Mouse (Mus musculus) midbrain, postnatal 0 days (tissue): ENCODE measurements around the gene Cnmd. TPM values are rescaled to one million over a fixed set of nuclear protein-coding genes. Genes with fewer than 3 reads are reported as not detected.
A peak's percentile ranks its signal among the peaks of the same experiment; 100 is the strongest.

Source experiments
- ATAC-seq: fragments of 200-750 bp; cut with Nextera tagmentation; 2 replicates; pipeline ENCODE4 v1.8.0; 2017; ENCODE audit warnings: moderate number of reproducible peaks, mild to moderate bottlenecking, moderate TSS enrichment, moderate library complexity; ENCODE audit not compliant: low FRiP score
- DNase-seq: peaks from one replicate; pipeline ENCODE4 v3.0.0-alpha.2; 2015; ENCODE audit warnings: low spot score
- H3K27ac ChIP-seq: fragments of 300-500 bp; sonication (generic); 2 replicates; pipeline ENCODE4 v1.5.1; 2014; ENCODE audit warnings: low read depth, mild to moderate bottlenecking, low read length, mixed read lengths
- H3K27me3 ChIP-seq: fragments of 300-500 bp; sonication (generic); 2 replicates; pipeline ENCODE4 v1.6.1; 2014; ENCODE audit warnings: low read length, control low read depth, mixed read lengths; ENCODE audit not compliant: insufficient read depth
- H3K36me3 ChIP-seq: fragments of 300-500 bp; sonication (generic); 2 replicates; pipeline ENCODE4 v1.6.1; 2014; ENCODE audit warnings: low read length, control low read depth, mixed read lengths; ENCODE audit not compliant: insufficient read depth
- H3K4me1 ChIP-seq: fragments of 300-500 bp; sonication (generic); 2 replicates; pipeline ENCODE4 v1.6.1; 2014; ENCODE audit warnings: mild to moderate bottlenecking, control low read depth, antibody characterized with exemption, low read length, mixed read lengths; ENCODE audit not compliant: insufficient read depth
- H3K4me2 ChIP-seq: fragments of 300-500 bp; sonication (generic); 2 replicates; pipeline ENCODE4 v1.6.1; 2014; ENCODE audit warnings: low read depth, mild to moderate bottlenecking, low read length, mixed read lengths; ENCODE audit not compliant: poor library complexity, severe bottlenecking
- H3K4me3 ChIP-seq: fragments of 300-500 bp; sonication (generic); 2 replicates; pipeline ENCODE4 v1.5.1; 2014; ENCODE audit warnings: low read depth, mild to moderate bottlenecking, low read length, moderate library complexity
- H3K9ac ChIP-seq: fragments of 300-500 bp; sonication (generic); replicated peaks from 2 replicates; pipeline ENCODE4 v1.6.1; 2014; ENCODE audit warnings: mild to moderate bottlenecking, low read length, moderate library complexity, mixed read lengths; ENCODE audit not compliant: poor library complexity, severe bottlenecking
- H3K9me3 ChIP-seq: fragments of 300-500 bp; sonication (generic); 2 replicates; pipeline ENCODE4 v1.6.1; 2016; ENCODE audit warnings: low read length, control low read depth
- CTCF ChIP-seq: IDR thresholded peaks from 2 replicates; pipeline ENCODE4 v1.5.1; 2016; ENCODE audit warnings: antibody characterized with exemption, mild to moderate bottlenecking
- WGBS: fragments of 180-500 bp; shearing (Covaris S2); extraction: QIAGEN DNeasy Blood & Tissue Kit; methylation state at CpG from one replicate; pipeline ENCODE4 v1.1.7; 2014; 5-methylcytosine and 5-hydroxymethylcytosine counted together
- polyA plus RNA-seq: library from polyadenylated mRNA; unstranded; fragments of >200 nt; fragmentation: Nextera tagmentation; extraction: Ambion mirVana; gene quantifications from 2 replicates; pipeline ENCODE4 v1.2.1, GENCODE M21; 2015
- total RNA-seq: library from RNA; depleted of rRNA; stranded (reverse); fragments of >200 nt; gene quantifications from 2 replicates; pipeline ENCODE4 v1.2.3, GENCODE M21; 2014; rRNA removed

Gene Cnmd
- total RNA-seq (2.0 and 3.1 TPM in 2 replicates), polyA plus RNA-seq (4.0 and 4.3 TPM in 2 replicates)

- no peak for TF ChIP-seq CTCF
- Histone ChIP-seq H3K4me1 (no peaks in the 10 kb centered on the region), H3K4me3 (0 out of 2 replicates have a peak within 1 kb of the TSS, but pooled peaks have one; percentile 6), H3K27ac (no peak within 1 kb of the TSS), H3K27me3 (no peaks in the 10 kb centered on the region), H3K4me2 (peak within 1 kb of the TSS; percentile 35), H3K9me3 (no peaks in the 10 kb centered on the region), H3K36me3 (no peaks in the 10 kb centered on the region), H3K9ac (no peak within 1 kb of the TSS)
- DNase-seq: no peak
- WGBS: 75% methylated on average over 4 of the region's 4 CpGs
- ATAC-seq: 0 out of 2 replicates have a peak, but pooled peaks have one; percentile 24
Observed at GRCm38 (mm10) chr14:79662001-79662400, at the start of gene Cnmd. Gene Cnmd (minus strand): TSS chr14:79662170.

DNA sequence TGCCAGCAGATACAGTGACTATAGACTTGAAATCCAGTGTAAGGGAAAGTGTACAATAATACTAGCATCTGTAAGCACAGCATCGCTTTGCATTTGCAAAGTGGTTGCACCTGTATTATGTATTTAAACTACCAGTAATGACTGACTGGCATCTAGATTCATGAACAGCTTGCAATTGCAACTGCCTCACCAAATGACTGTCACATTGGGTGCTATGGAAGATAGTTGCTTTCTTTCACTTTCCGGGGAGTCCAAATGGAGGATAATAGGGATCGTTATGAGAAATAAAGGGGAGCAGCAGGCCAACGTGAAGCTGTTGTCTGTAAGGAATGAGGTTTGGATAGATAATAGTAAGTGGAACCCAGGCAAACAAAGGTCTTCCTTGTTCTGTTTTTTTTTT is 49.3 kb upstream of the Cnmd start:
- DNase-seq: no peak
- Histone ChIP-seq H3K4me1 (no peaks in the 10 kb centered on the region; the same call in 1 of the 2 replicates), H3K27ac (no peak overlapping the region), H3K9ac (no peak overlapping the region), H3K27me3 (no peaks in the 10 kb centered on the region), H3K36me3 (no peaks in the 10 kb centered on the region), H3K4me3 (no peak overlapping the region), H3K9me3 (no peaks in the 10 kb centered on the region), H3K4me2 (no peak overlapping the region)
- WGBS: 72% methylated on average over 4 of the region's 4 CpGs
- TF ChIP-seq CTCF: no peak
- no peak for ATAC-seq

DNA sequence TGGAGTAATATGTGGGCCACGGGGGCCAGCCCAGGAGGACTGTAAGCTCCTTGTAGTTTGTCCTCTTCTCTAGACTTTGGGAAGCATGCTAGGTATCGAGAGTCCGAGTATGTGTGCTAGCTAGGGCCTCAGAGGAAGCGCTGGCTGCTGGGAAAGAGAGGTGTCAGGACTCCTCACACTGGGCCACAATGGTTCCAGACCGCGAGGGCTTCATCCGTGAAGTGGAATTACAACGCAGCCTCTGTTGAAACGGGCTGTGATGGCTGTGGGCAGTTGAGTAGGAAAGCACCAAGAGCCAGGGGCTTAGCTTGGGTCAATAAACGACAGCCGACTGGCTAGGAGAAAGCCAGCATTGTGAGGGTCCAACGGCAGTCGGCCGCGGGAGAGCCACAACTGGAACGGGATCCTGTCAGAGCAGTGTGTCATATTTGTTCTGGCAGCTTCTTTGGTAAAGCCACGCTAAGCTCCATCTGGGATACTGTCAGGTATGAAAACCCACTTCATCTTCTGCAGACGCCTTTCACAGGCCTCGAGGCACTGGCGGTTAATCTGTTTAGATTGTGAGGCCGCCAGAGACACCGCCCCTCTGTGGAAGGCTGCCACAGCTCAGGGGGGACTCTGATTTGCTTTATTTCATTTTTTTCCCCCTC is 41.7 kb upstream of the Cnmd start:
- Histone ChIP-seq H3K9me3 (no peaks in the 10 kb centered on the region), H3K36me3 (no peaks in the 10 kb centered on the region), H3K27ac (peak overlapping the region; percentile 65), H3K4me1 (peaks cover 3% of the 10 kb centered on the region; the same call in 1 of the 2 replicates), H3K4me2 (no peak overlapping the region), H3K27me3 (no peaks in the 10 kb centered on the region), H3K4me3 (no peak overlapping the region), H3K9ac (no peak overlapping the region)
- TF ChIP-seq CTCF: peak; percentile 33
- ATAC-seq: peak; percentile 50; the same call in 1 of the 2 replicates
- DNase-seq: peak; percentile 33
- WGBS: 47% methylated on average over 22 of the region's 22 CpGs

- H3K4me2 ChIP-seq: no peak overlapping the region
- H3K27ac ChIP-seq: no peak overlapping the region
- H3K36me3 ChIP-seq: no peaks in the 10 kb centered on the region
- TF ChIP-seq CTCF: no peak
- ATAC-seq (no peak), DNase-seq (no peak)
- no peak overlapping the region for H3K9ac ChIP-seq
- H3K4me1 ChIP-seq: peaks cover 3% of the 10 kb centered on the region; the same call in 1 of the 2 replicates
- WGBS: 79% methylated on average over 5 of the region's 5 CpGs
- H3K4me3 ChIP-seq: no peak overlapping the region
- no peaks in the 10 kb centered on the region for H3K27me3 ChIP-seq
- no peaks in the 10 kb centered on the region for H3K9me3 ChIP-seq
Observed at GRCm38 (mm10) chr14:79701606-79702005, 39.6 kb upstream of the Cnmd start.

- Histone ChIP-seq H3K4me1 (peaks cover 3% of the 10 kb centered on the region; the same call in 1 of the 2 replicates), H3K27ac (no peak overlapping the region), H3K9ac (no peak overlapping the region), H3K9me3 (no peaks in the 10 kb centered on the region), H3K4me3 (no peak overlapping the region), H3K27me3 (no peaks in the 10 kb centered on the region), H3K4me2 (no peak overlapping the region), H3K36me3 (no peaks in the 10 kb centered on the region)
- no peak for TF ChIP-seq CTCF
- ATAC-seq (no peak), DNase-seq (no peak)
- WGBS: 31% methylated on average over 7 of the region's 7 CpGs
Observed at GRCm38 (mm10) chr14:79701054-79701453, 39.1 kb upstream of the Cnmd start.

DNA sequence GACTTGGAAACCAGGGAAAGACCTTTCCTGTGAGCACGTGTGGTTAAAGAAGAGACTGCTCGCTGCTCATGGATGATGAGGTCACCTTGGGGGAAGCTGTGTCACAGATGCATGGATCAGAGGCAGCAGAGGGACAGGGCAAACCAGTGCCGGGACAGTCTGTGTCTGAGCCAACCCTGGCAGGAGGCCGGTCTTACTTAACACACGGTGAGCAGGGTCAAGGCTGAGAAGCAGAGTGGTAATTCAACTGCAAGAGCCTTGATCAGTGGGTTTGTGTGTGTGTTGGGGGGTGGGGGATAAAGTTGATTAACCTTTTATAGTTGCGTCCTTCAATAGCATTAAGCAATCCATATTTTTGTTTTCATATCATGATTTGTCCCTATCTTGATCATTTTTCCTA is 37.4 kb upstream of the Cnmd start:
- no peak for TF ChIP-seq CTCF
- no peak for ATAC-seq
- no peak overlapping the region for H3K4me3 ChIP-seq
- DNase-seq: no peak
- peaks cover 3% of the 10 kb centered on the region; the same call in 1 of the 2 replicates for H3K4me1 ChIP-seq
- no peaks in the 10 kb centered on the region for H3K27me3 ChIP-seq
- no peaks in the 10 kb centered on the region for H3K9me3 ChIP-seq
- no peak overlapping the region for H3K9ac ChIP-seq
- no peaks in the 10 kb centered on the region for H3K36me3 ChIP-seq
- no peak overlapping the region for H3K4me2 ChIP-seq
- WGBS: 62% methylated on average over 6 of the region's 6 CpGs
- no peak overlapping the region for H3K27ac ChIP-seq
